Mouse (Mus musculus) limb, embryonic 13.5 days (tissue): Measurements from ENCODE around the gene Hsd17b7. TPM values are rescaled to one million over a fixed set of nuclear protein-coding genes. Genes with fewer than 3 reads are reported as not detected.
A peak's percentile ranks its signal among the peaks of the same experiment; 100 is the strongest.

ENCODE experiments used
- ATAC-seq: fragments of 200-750 bp; cut with Nextera tagmentation; 2 replicates; pipeline ENCODE4 v1.8.0; 2017; ENCODE audit warnings: low read depth, moderate number of reproducible peaks, moderate TSS enrichment; ENCODE audit not compliant: low FRiP score
- H3K27ac ChIP-seq: fragments of 300-500 bp; sonication (generic); 2 replicates; pipeline ENCODE4 v1.5.1; 2015; ENCODE audit warnings: inconsistent platforms, mild to moderate bottlenecking, moderate library complexity
- H3K27me3 ChIP-seq: fragments of 300-500 bp; sonication (generic); 2 replicates; pipeline ENCODE4 v1.6.1; 2015; ENCODE audit warnings: mild to moderate bottlenecking, inconsistent platforms
- H3K36me3 ChIP-seq: fragments of 300-500 bp; sonication (generic); 2 replicates; pipeline ENCODE4 v1.6.1; 2015; ENCODE audit warnings: inconsistent platforms, mild to moderate bottlenecking, moderate library complexity
- H3K4me1 ChIP-seq: fragments of 300-500 bp; sonication (generic); 2 replicates; pipeline ENCODE4 v1.6.1; 2015; ENCODE audit warnings: inconsistent platforms
- H3K4me2 ChIP-seq: fragments of 300-500 bp; sonication (generic); replicated peaks from 2 replicates; pipeline ENCODE4 v1.6.1; 2015; ENCODE audit warnings: inconsistent platforms, mild to moderate bottlenecking, moderate library complexity
- H3K4me3 ChIP-seq: fragments of 300-500 bp; sonication (generic); 2 replicates; pipeline ENCODE4 v1.5.1; 2015; ENCODE audit warnings: moderate library complexity, mild to moderate bottlenecking, inconsistent platforms
- H3K9ac ChIP-seq: fragments of 300-500 bp; sonication (generic); 2 replicates; pipeline ENCODE4 v1.6.1; 2015; ENCODE audit warnings: mild to moderate bottlenecking, inconsistent platforms
- H3K9me3 ChIP-seq: fragments of 300-500 bp; sonication (generic); 2 replicates; pipeline ENCODE4 v1.6.1; 2016; ENCODE audit warnings: inconsistent platforms
- WGBS: fragments of 180-500 bp; shearing (Covaris S2); methylation state at CpG from one replicate; pipeline ENCODE4 v1.1.7; 2015; 5-methylcytosine and 5-hydroxymethylcytosine counted together
- polyA plus RNA-seq: library from polyadenylated mRNA; unstranded; fragments of >200 nt; fragmentation: Nextera tagmentation; extraction: Ambion mirVana; gene quantifications from 2 replicates; pipeline ENCODE4 v1.2.1, GENCODE M21; 2015

The Hsd17b7 gene
- polyA plus RNA-seq, 1 experiment from 2014 or later = 15.4 TPM

- H3K27ac ChIP-seq = no peak overlapping the region
- ATAC-seq = no peak
- H3K4me2 ChIP-seq = no peak overlapping the region
- no peak overlapping the region for H3K4me3 ChIP-seq
- H3K9me3 ChIP-seq = no peaks in the 10 kb centered on the region
- WGBS = 72% methylated on average over 7 of the region's 7 CpGs
- H3K36me3 ChIP-seq = no peaks in the 10 kb centered on the region
- H3K4me1 ChIP-seq = peaks cover 7% of the 10 kb centered on the region
- no peak overlapping the region for H3K9ac ChIP-seq
- no peaks in the 10 kb centered on the region for H3K27me3 ChIP-seq
Measured at GRCm38 (mm10) chr1:169910751-169911150, 58.3 kb downstream of the Hsd17b7 start.

GRCm38 (mm10) chr1:169909659-169910058 lies 59.4 kb downstream of the Hsd17b7 start:
- 78% methylated on average over 6 of the region's 6 CpGs for WGBS
- Histone ChIP-seq H3K36me3 (no peaks in the 10 kb centered on the region), H3K27ac (no peak overlapping the region), H3K4me2 (no peak overlapping the region), H3K4me3 (no peak overlapping the region), H3K27me3 (no peaks in the 10 kb centered on the region), H3K9ac (no peak overlapping the region), H3K9me3 (no peaks in the 10 kb centered on the region; the same call in 1 of the 2 replicates), H3K4me1 (peaks cover 7% of the 10 kb centered on the region)
- peak; percentile 55; the same call in 1 of the 2 replicates for ATAC-seq

- Histone ChIP-seq H3K4me2 (no peak overlapping the region), H3K27ac (no peak overlapping the region), H3K27me3 (no peaks in the 10 kb centered on the region), H3K36me3 (no peaks in the 10 kb centered on the region), H3K9ac (no peak overlapping the region), H3K9me3 (no peaks in the 10 kb centered on the region; the same call in 1 of the 2 replicates), H3K4me1 (peaks cover 7% of the 10 kb centered on the region), H3K4me3 (no peak overlapping the region)
- 78% methylated on average over 5 of the region's 5 CpGs for WGBS
- no peak for ATAC-seq
Measured at GRCm38 (mm10) chr1:169909163-169909562, 59.9 kb downstream of the Hsd17b7 start.

- no peak for ATAC-seq
- Histone ChIP-seq H3K9me3 (no peaks in the 10 kb centered on the region; the same call in 1 of the 2 replicates), H3K9ac (no peak overlapping the region), H3K4me1 (no peaks in the 10 kb centered on the region), H3K27ac (no peak overlapping the region), H3K4me3 (no peak overlapping the region), H3K27me3 (no peaks in the 10 kb centered on the region), H3K36me3 (no peaks in the 10 kb centered on the region), H3K4me2 (no peak overlapping the region)
- 91% methylated on average over 3 of the region's 3 CpGs for WGBS
Measured at GRCm38 (mm10) chr1:169900771-169901336, 68.2 kb downstream of the Hsd17b7 start.

Other genes with a start within 250 kb of the Hsd17b7 start
- gene Rgs4, start 221.6 kb downstream of the Hsd17b7 start, polyA plus RNA-seq = 2.0 and 2.4 TPM in 2 replicates
- 0.10 and 0.17 TPM in 2 replicates for gene Ccdc190, start 40.6 kb downstream of the Hsd17b7 start, polyA plus RNA-seq
- 115 and 122 TPM in 2 replicates for gene Ddr2, start 141.5 kb upstream of the Hsd17b7 start, polyA plus RNA-seq
- 70.7 and 77.8 TPM in 2 replicates for gene Uap1, start 205.7 kb upstream of the Hsd17b7 start, polyA plus RNA-seq
- gene Uhmk1, start 246.2 kb upstream of the Hsd17b7 start, polyA plus RNA-seq = 5.6 and 5.8 TPM in 2 replicates